Mouse (Mus musculus): Measurements from ENCODE around the gene 9530053A07Rik. TPM values are rescaled to one million over a fixed set of nuclear protein-coding genes. Genes with fewer than 3 reads are reported as not detected.
A peak's percentile ranks its signal among the peaks of the same experiment; 100 is the strongest.

The 9530053A07Rik gene
- total and polyA plus RNA-seq, 3 experiments = 0.08 TPM; not detected in 2

DNA sequence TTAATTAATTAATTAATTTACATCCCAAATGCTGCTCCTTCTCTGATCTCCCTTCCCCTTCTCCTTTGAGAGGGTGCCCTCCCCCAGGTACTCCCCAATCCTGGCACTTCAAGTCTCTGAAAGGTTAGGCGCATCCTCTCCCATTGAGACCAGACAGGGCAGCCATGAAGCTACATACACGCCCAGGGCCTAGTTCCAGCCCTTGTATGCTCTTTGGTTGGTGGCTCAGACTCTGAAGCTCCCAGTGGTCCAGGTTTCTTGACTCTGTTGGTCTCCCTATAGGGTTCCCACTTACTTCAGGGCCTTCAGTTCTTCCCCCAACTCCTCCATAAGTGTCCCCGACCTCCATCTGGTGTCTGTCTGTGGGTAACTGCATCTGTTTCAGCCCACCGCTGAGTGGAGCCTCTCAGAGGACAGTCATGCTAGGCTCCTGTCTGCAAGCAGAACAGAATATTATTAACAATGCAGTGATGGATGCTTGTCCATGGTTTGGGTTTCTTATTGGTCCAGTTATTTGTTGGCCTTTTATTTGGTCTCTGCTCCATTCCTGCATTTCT lies 76.9 kb downstream of the 9530053A07Rik start:
- Histone ChIP-seq H3K4me1 (ENCODE audit: control insufficient read depth, insufficient read depth, low read length) (no peaks in the 10 kb centered on the region), H3K79me2 (replicated peaks; ENCODE audit: control insufficient read depth, insufficient read depth, low read length) (no peaks in the 10 kb centered on the region), H3K9ac (ENCODE audit: low read depth, low read length) (no peak overlapping the region), H3K4me3 (no peak overlapping the region), H3K27ac (no peak overlapping the region), H3K27me3 (ENCODE audit: control insufficient read depth, insufficient read depth, low read length) (no peaks in the 10 kb centered on the region), H3K36me3 (ENCODE audit: control insufficient read depth, insufficient read depth, low read length) (no peaks in the 10 kb centered on the region)
- WGBS = 61% methylated on average over 4 of the region's 4 CpGs
- intact Hi-C loops (cut with DNase I) = loop anchor here (2.0 kb wide), 1 partner anchor 25 kb away; no protein-coding TSS in a partner anchor
- TF ChIP-seq CTCF (IDR thresholded peaks at IDR 0.05) (peak; percentile 58), POLR2A (IDR thresholded peaks at IDR 0.05; ENCODE audit: insufficient read depth, low read depth, low read length) (no peak), EP300 (IDR thresholded peaks at IDR 0.05; ENCODE audit: insufficient read depth, low read depth, low read length) (no peak)
- DNase-seq = no peak

DNA sequence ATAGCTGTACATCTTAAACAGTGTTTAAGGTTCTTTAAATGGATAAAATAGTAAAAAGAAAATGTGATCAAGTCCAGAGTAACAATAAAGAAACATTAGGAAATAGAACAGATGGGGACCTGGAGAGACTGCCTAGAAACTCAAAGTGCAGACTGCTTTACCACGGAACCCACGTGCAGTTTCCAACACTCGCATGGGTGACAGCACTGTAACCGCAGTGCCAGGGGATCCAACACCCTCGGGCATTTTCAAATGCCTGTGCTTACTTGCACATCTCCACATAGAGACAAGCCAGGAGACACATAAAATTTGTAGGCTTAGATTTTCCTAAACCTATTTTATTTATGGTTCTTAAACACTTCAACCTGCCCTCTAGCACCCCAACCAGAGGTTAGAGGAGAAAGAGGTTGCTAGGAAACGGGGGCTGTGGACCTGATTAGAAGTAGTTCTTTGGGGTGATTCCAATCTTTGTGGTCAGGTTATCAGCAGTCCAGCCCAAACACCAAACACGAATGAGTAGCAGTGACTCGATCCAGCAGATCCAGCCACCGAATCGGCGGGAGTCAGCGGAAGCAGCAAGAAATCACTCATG lies 79.2 kb downstream of the 9530053A07Rik start:
- H3K27ac ChIP-seq = peak overlapping the region; percentile 34; the same call in 1 of the 2 replicates
- no peaks in the 10 kb centered on the region for H3K36me3 ChIP-seq (ENCODE audit: control insufficient read depth, insufficient read depth, low read length)
- no peaks in the 10 kb centered on the region for H3K4me1 ChIP-seq (ENCODE audit: control insufficient read depth, insufficient read depth, low read length)
- intact Hi-C loops (cut with DNase I) = no loop called here
- 33% methylated on average over 12 of the region's 12 CpGs for WGBS
- no peaks in the 10 kb centered on the region for H3K27me3 ChIP-seq (ENCODE audit: control insufficient read depth, insufficient read depth, low read length)
- DNase-seq = no peak
- no peak for TF ChIP-seq POLR2A (IDR thresholded peaks at IDR 0.05; ENCODE audit: insufficient read depth, low read depth, low read length)
- TF ChIP-seq EP300 (IDR thresholded peaks at IDR 0.05; ENCODE audit: insufficient read depth, low read depth, low read length) = no peak
- no peak for TF ChIP-seq CTCF (IDR thresholded peaks at IDR 0.05)
- H3K79me2 ChIP-seq (replicated peaks; ENCODE audit: control insufficient read depth, insufficient read depth, low read length) = no peaks in the 10 kb centered on the region
- H3K4me3 ChIP-seq = peak overlapping the region; percentile 33; the same call in 1 of the 2 replicates
- peak overlapping the region; percentile 37; the same call in 1 of the 2 replicates for H3K9ac ChIP-seq (ENCODE audit: low read depth, low read length)

DNA sequence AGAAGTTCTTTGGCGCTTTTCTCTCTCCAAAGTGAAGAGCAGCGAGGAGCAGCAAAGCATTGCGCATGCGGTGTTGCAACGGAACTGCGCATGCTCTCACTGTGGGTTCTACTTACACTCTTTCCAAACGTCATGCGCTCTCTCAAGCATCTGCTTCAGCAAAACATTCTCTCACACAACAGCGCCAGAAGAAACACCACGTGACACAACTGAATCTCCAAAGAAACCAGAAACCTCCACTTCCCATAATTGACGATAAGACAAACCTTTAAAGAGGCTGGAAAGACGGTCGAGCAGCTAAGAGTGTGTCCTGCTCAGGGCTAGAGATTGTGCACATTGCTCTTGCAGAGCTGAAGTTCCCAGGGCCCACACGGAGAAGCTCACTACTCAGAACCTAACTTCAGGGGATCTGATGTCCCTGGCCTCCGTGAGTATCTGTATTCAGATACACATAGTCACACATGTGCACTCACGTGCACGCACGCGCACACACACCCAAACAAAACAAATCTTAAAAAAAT lies 79.8 kb downstream of the 9530053A07Rik start:
- H3K27me3 ChIP-seq (ENCODE audit: control insufficient read depth, insufficient read depth, low read length) = no peaks in the 10 kb centered on the region
- TF ChIP-seq EP300 (IDR thresholded peaks at IDR 0.05; ENCODE audit: insufficient read depth, low read depth, low read length) (no peak), POLR2A (IDR thresholded peaks at IDR 0.05; ENCODE audit: insufficient read depth, low read depth, low read length) (peak; percentile 51; the same call in 1 of the 2 replicates)
- no peaks in the 10 kb centered on the region for H3K4me1 ChIP-seq (ENCODE audit: control insufficient read depth, insufficient read depth, low read length)
- DNase-seq = peak; percentile 74 to 83
- H3K36me3 ChIP-seq (ENCODE audit: control insufficient read depth, insufficient read depth, low read length) = no peaks in the 10 kb centered on the region
- H3K9ac ChIP-seq (ENCODE audit: low read depth, low read length) = no peak overlapping the region; the same call in 1 of the 2 replicates
- 38% methylated on average over 19 of the region's 19 CpGs for WGBS
- H3K79me2 ChIP-seq (replicated peaks; ENCODE audit: control insufficient read depth, insufficient read depth, low read length) = no peaks in the 10 kb centered on the region
- intact Hi-C loops (cut with DNase I) = no loop called here
- H3K27ac ChIP-seq = peak overlapping the region; percentile 51; the same call in 1 of the 2 replicates
- peak overlapping the region; percentile 33; the same call in 1 of the 2 replicates for H3K4me3 ChIP-seq

DNA sequence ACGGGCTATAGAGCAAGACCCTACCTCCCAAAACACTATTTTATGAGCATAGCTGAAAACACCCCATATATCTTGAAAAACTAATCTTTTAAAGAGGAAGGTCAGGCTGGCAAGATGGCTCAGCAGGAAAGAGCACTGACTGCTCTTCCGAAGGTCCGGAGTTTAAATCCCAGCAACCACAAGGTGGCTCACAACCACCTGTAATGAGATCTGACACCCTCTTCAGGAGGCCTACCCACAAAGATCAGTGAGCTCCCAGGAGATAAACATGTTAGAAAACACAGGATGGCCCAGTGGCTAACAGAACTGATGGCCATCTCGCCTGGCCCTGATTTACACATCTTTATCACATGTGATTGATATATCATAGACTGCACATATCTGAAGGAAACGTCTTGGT lies 81.5 kb downstream of the 9530053A07Rik start:
- intact Hi-C loops (cut with DNase I) = loop anchor here (5.0 kb wide), 2 partner anchors 43 to 158 kb away; partner anchors contain the start of genes Fbl and Psmc4
- H3K27me3 ChIP-seq (ENCODE audit: control insufficient read depth, insufficient read depth, low read length) = no peaks in the 10 kb centered on the region
- H3K27ac ChIP-seq = no peak overlapping the region
- H3K4me1 ChIP-seq (ENCODE audit: control insufficient read depth, insufficient read depth, low read length) = no peaks in the 10 kb centered on the region
- no peaks in the 10 kb centered on the region for H3K36me3 ChIP-seq (ENCODE audit: control insufficient read depth, insufficient read depth, low read length)
- no peak for DNase-seq
- no peaks in the 10 kb centered on the region for H3K79me2 ChIP-seq (replicated peaks; ENCODE audit: control insufficient read depth, insufficient read depth, low read length)
- no peak overlapping the region for H3K9ac ChIP-seq (ENCODE audit: low read depth, low read length)
- 41% methylated on average over 5 of the region's 5 CpGs for WGBS
- TF ChIP-seq CTCF (IDR thresholded peaks at IDR 0.05) (peak; percentile 26), EP300 (IDR thresholded peaks at IDR 0.05; ENCODE audit: insufficient read depth, low read depth, low read length) (no peak)
- H3K4me3 ChIP-seq = no peak overlapping the region

DNA sequence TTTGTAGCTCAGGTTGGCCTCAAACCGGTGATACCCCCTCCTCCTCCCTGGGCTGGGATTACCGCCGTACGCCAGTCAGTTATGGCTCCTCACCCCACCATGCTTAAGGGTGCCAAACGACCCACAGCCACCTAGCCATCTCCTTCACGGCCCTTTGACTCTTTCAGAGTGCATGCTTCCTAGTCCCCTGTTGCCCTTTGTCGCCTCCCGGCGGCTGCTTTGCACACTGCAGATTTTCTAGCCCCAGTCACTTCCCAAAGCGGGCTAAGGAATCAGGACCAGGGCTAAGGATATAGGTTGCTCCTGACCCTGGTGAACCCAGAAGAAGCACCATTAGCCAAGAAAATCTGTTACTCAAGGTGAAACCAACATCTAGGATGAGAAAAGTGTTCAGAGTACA lies 84.9 kb downstream of the 9530053A07Rik start:
- Histone ChIP-seq H3K27me3 (ENCODE audit: control insufficient read depth, insufficient read depth, low read length) (no peaks in the 10 kb centered on the region), H3K4me3 (no peak overlapping the region), H3K4me1 (ENCODE audit: control insufficient read depth, insufficient read depth, low read length) (no peaks in the 10 kb centered on the region), H3K79me2 (replicated peaks; ENCODE audit: control insufficient read depth, insufficient read depth, low read length) (no peaks in the 10 kb centered on the region), H3K27ac (no peak overlapping the region), H3K9ac (ENCODE audit: low read depth, low read length) (no peak overlapping the region), H3K36me3 (ENCODE audit: control insufficient read depth, insufficient read depth, low read length) (no peaks in the 10 kb centered on the region)
- TF ChIP-seq POLR2A (IDR thresholded peaks at IDR 0.05; ENCODE audit: insufficient read depth, low read depth, low read length) (no peak), CTCF (IDR thresholded peaks at IDR 0.05) (peak; percentile 86)
- DNase-seq = peak; percentile 51 to 81
- intact Hi-C loops (cut with DNase I) = loop anchor here (2.0 to 5.0 kb wide), 4 partner anchors 47 to 162 kb away; partner anchors contain the start of genes Dll3, Fbl and Psmc4
- WGBS = 28% methylated on average over 10 of the region's 10 CpGs

Other genes starting within 250 kb of the 9530053A07Rik start
- gene Zfp974, start 200.0 kb upstream of the 9530053A07Rik start, total RNA-seq (2021) = 1 to 10 TPM; 4.3 to 4.4 TPM
- 1.6 and 1.8 TPM in 2 replicates for gene Zfp974, start 200.0 kb upstream of the 9530053A07Rik start, polyA plus RNA-seq (2012; rRNA removed)
- 1 to 10 TPM; 8.0 to 8.6 TPM for gene Zfp780b, start 150.3 kb upstream of the 9530053A07Rik start, total RNA-seq (2021)
- 1.5 and 3.1 TPM in 2 replicates for gene Zfp780b, start 150.3 kb upstream of the 9530053A07Rik start, polyA plus RNA-seq (2012; rRNA removed)
- 1 to 10 TPM in 1 of 2 experiments, under 1 TPM in 1; 0.68 to 1.3 TPM for gene Zfp850, start 115.4 kb upstream of the 9530053A07Rik start, total RNA-seq (2021)
- 0.23 TPM in 2 replicates for gene Zfp850, start 115.4 kb upstream of the 9530053A07Rik start, polyA plus RNA-seq (2012; rRNA removed)
- 10 to 100 TPM; 81.9 TPM for gene Psmc4, start 79.4 kb upstream of the 9530053A07Rik start, total RNA-seq (2021)
- 75.2 and 106 TPM in 2 replicates for gene Psmc4, start 79.4 kb upstream of the 9530053A07Rik start, polyA plus RNA-seq (2012; rRNA removed)
- gene Fcgbp, start 58.2 kb upstream of the 9530053A07Rik start, total RNA-seq (2021) = under 1 TPM in 1 of 2 experiments, not detected in 1; 0.26 TPM
- 0.12 and 1.0 TPM in 2 replicates for gene Fcgbp, start 58.2 kb upstream of the 9530053A07Rik start, polyA plus RNA-seq (2012; rRNA removed)
- gene Fbl, start 40.2 kb downstream of the 9530053A07Rik start, total RNA-seq (2021) = 10 to 100 TPM; 34.7 TPM
- gene Fbl, start 40.2 kb downstream of the 9530053A07Rik start, polyA plus RNA-seq (2012; rRNA removed) = 25.7 and 35.6 TPM in 2 replicates
- gene Dyrk1b, start 50.0 kb downstream of the 9530053A07Rik start, total RNA-seq (2021) = 10 to 100 TPM; 28.0 to 28.3 TPM
- gene Dyrk1b, start 50.0 kb downstream of the 9530053A07Rik start, polyA plus RNA-seq (2012; rRNA removed) = 24.1 and 30.1 TPM in 2 replicates
- 10 to 100 TPM; 11.2 to 11.9 TPM for gene Eid2, start 138.4 kb downstream of the 9530053A07Rik start, total RNA-seq (2021)
- gene Eid2, start 138.4 kb downstream of the 9530053A07Rik start, polyA plus RNA-seq (2012; rRNA removed) = 4.2 and 4.6 TPM in 2 replicates
- 10 to 100 TPM; 11.2 to 13.0 TPM for gene Eid2b, start 148.3 kb downstream of the 9530053A07Rik start, total RNA-seq (2021)
- 6.7 and 7.2 TPM in 2 replicates for gene Eid2b, start 148.3 kb downstream of the 9530053A07Rik start, polyA plus RNA-seq (2012; rRNA removed)
- gene Selenov, start 161.7 kb downstream of the 9530053A07Rik start, total RNA-seq (2021) = not detected
- 0.08 TPM in 1 of 2 replicates, not detected in the other for gene Selenov, start 161.7 kb downstream of the 9530053A07Rik start, polyA plus RNA-seq (2012; rRNA removed)
- not detected for gene Dll3, start 172.8 kb downstream of the 9530053A07Rik start, total RNA-seq (2021)
- gene Dll3, start 172.8 kb downstream of the 9530053A07Rik start, polyA plus RNA-seq (2012; rRNA removed) = not detected in 2 replicates
- 10 to 100 TPM; 60.0 to 63.5 TPM for gene Timm50, start 182.6 kb downstream of the 9530053A07Rik start, total RNA-seq (2021)
- gene Timm50, start 182.6 kb downstream of the 9530053A07Rik start, polyA plus RNA-seq (2012; rRNA removed) = 63.0 and 72.8 TPM in 2 replicates
- gene Supt5, start 209.3 kb downstream of the 9530053A07Rik start, total RNA-seq (2021) = 10 to 100 TPM; 52.5 to 59.9 TPM
- gene Supt5, start 209.3 kb downstream of the 9530053A07Rik start, polyA plus RNA-seq (2012; rRNA removed) = 64.3 and 72.4 TPM in 2 replicates
- gene Rps16, start 221.2 kb downstream of the 9530053A07Rik start, total RNA-seq (2021) = 100 to 1,000 TPM; 496 to 556 TPM
- 312 and 411 TPM in 2 replicates for gene Rps16, start 221.2 kb downstream of the 9530053A07Rik start, polyA plus RNA-seq (2012; rRNA removed)
- 10 to 100 TPM; 10.4 to 14.3 TPM for gene Plekhg2, start 243.1 kb downstream of the 9530053A07Rik start, total RNA-seq (2021)
- 15.9 and 16.3 TPM in 2 replicates for gene Plekhg2, start 243.1 kb downstream of the 9530053A07Rik start, polyA plus RNA-seq (2012; rRNA removed)

All from heart, adult 2 months (tissue).